Mouse (Mus musculus) A20 (cell line): ENCODE data around the gene Nars2.

Experiments
- DNase-seq: peaks from one replicate; pipeline ENCODE4 v3.0.0-alpha.2; 2011; ENCODE audit warnings: low read depth, low spot score

Nars2 gene

GRCm38 (mm10) chr7:96951281-96952051, at the start of gene Nars2:
Gene Nars2, plus strand, starts transcription at chr7:96951505.
- peak; percentile 98 for DNase-seq

- no peak for DNase-seq
Observed at GRCm38 (mm10) chr7:96902183-96902582, 49.1 kb upstream of the Nars2 start.

- DNase-seq: no peak
Observed at GRCm38 (mm10) chr7:96903088-96903985, 48.0 kb upstream of the Nars2 start.

- DNase-seq: no peak
Observed at GRCm38 (mm10) chr7:96904442-96904841, 46.9 kb upstream of the Nars2 start.

GRCm38 (mm10) chr7:96904936-96905335, 46.4 kb upstream of the Nars2 start:
- DNase-seq: no peak

GRCm38 (mm10) chr7:96905422-96905821, 45.9 kb upstream of the Nars2 start:
- no peak for DNase-seq

GRCm38 (mm10) chr7:96906216-96906615, 45.1 kb upstream of the Nars2 start:
- no peak for DNase-seq

- DNase-seq: no peak
Observed at GRCm38 (mm10) chr7:96907971-96908680, 43.2 kb upstream of the Nars2 start.

GRCm38 (mm10) chr7:96909856-96910255, 41.4 kb upstream of the Nars2 start:
- DNase-seq: no peak

- no peak for DNase-seq
Observed at GRCm38 (mm10) chr7:96910310-96910960, 40.9 kb upstream of the Nars2 start.

- DNase-seq: peak; percentile 82
Observed at GRCm38 (mm10) chr7:96914031-96914430, 37.3 kb upstream of the Nars2 start.

- DNase-seq: peak; percentile 75
Observed at GRCm38 (mm10) chr7:96915452-96916105, 35.7 kb upstream of the Nars2 start.

- DNase-seq: peak; percentile 10
Observed at GRCm38 (mm10) chr7:96920447-96921095, 30.7 kb upstream of the Nars2 start.

- no peak for DNase-seq
Observed at GRCm38 (mm10) chr7:96922927-96923326, 28.4 kb upstream of the Nars2 start.

GRCm38 (mm10) chr7:96943715-96944377, 7.5 kb upstream of the Nars2 start:
- no peak for DNase-seq

- peak; percentile 75 for DNase-seq
Observed at GRCm38 (mm10) chr7:96946501-96946900, 4.8 kb upstream of the Nars2 start.

GRCm38 (mm10) chr7:96952094-96952493, 789 bp downstream of the Nars2 start:
- peak; percentile 53 for DNase-seq

GRCm38 (mm10) chr7:96959168-96959567, 7.9 kb downstream of the Nars2 start:
- DNase-seq: no peak

- DNase-seq: peak; percentile 24
Observed at GRCm38 (mm10) chr7:96967188-96967587, 15.9 kb downstream of the Nars2 start.

- peak; percentile 74 for DNase-seq
Observed at GRCm38 (mm10) chr7:96970359-96970758, 19.1 kb downstream of the Nars2 start.
